Mouse (Mus musculus): ENCODE measurements at regions not wholly inside any gene's neighbourhood (a gene's known extent, or its start where the extent isn't known, plus 50 kb on each side); places are given as distances from the start of the nearest gene placed in this dataset.

GRCm38 (mm10) chr13:107752745-107753144 lies 291.5 kb upstream of the Smim15 start:
- Histone ChIP-seq H3K27ac (ENCODE audit: control insufficient read depth, low read depth, low read length) (no peak overlapping the region), H3K27me3 (ENCODE audit: control insufficient read depth in 1 of 2, insufficient read depth in 2 of 2, low read length in 2 of 2) (no peaks in the 10 kb centered on the region), H3K4me3 (ENCODE audit: control insufficient read depth in 1 of 2, insufficient read depth in 1 of 2, low read depth in 2 of 2, low read length in 2 of 2) (no peak overlapping the region), H3K9me3 (replicated peaks; ENCODE audit: insufficient read depth, low read length) (no peaks in the 10 kb centered on the region), H3K79me2 (ENCODE audit: control insufficient read depth, insufficient read depth, low read length, poor library complexity) (no peaks in the 10 kb centered on the region), H3K4me1 (ENCODE audit: control insufficient read depth in 1 of 2, insufficient read depth in 2 of 2, low read length in 2 of 2) (no peaks in the 10 kb centered on the region), H3K36me3 (ENCODE audit: control insufficient read depth in 1 of 2, insufficient read depth in 2 of 2, low read length in 2 of 2) (no peaks in the 10 kb centered on the region), H3K9ac (ENCODE audit: control insufficient read depth, low read depth, low read length, poor library complexity, severe bottlenecking) (no peak overlapping the region)
- TF ChIP-seq USF1 (IDR thresholded peaks at IDR 0.05; ENCODE audit: low read depth, low read length) (no peak), POLR2A (IDR thresholded peaks at IDR 0.05; ENCODE audit: control insufficient read depth in 1 of 2, insufficient read depth in 1 of 2, low read depth in 1 of 2, low read length in 2 of 2, poor library complexity in 1 of 2) (no peak), E2F4 (IDR thresholded peaks at IDR 0.05; ENCODE audit: borderline replicate concordance, low read depth, low read length) (no peak), RAD21 (IDR thresholded peaks at IDR 0.05; ENCODE audit: low read depth, low read length) (no peak), POLR2AphosphoS2 (IDR thresholded peaks at IDR 0.05; ENCODE audit: low read length) (no peak), ZKSCAN1 (IDR thresholded peaks at IDR 0.05; ENCODE audit: low read depth, low read length) (no peak), MAFK (IDR thresholded peaks at IDR 0.05; ENCODE audit: borderline replicate concordance, low read depth, low read length) (no peak), HCFC1 (IDR thresholded peaks at IDR 0.05; ENCODE audit: low read depth, low read length) (no peak), CTCF (IDR thresholded peaks at IDR 0.05 in 2 of 3, conservative IDR thresholded peaks at IDR 0.05 in 1 of 3; ENCODE audit: control insufficient read depth in 1 of 3, insufficient read depth in 1 of 3, low read depth in 2 of 3, low read length in 3 of 3, poor library complexity in 1 of 3, severe bottlenecking in 1 of 3) (no peak; a peak in 1 of 6 replicates), KAT2A (conservative IDR thresholded peaks at IDR 0.05; ENCODE audit: low read depth, low read length) (no peak), MAZ (IDR thresholded peaks at IDR 0.05; ENCODE audit: low read depth, low read length) (no peak), GABPA (IDR thresholded peaks at IDR 0.05; ENCODE audit: low read depth, low read length) (no peak), TBP (IDR thresholded peaks at IDR 0.05; ENCODE audit: low read depth, low read length) (no peak), SMC3 (IDR thresholded peaks at IDR 0.05; ENCODE audit: low read depth, low read length) (no peak), MXI1 (IDR thresholded peaks at IDR 0.05; ENCODE audit: low read depth, low read length) (no peak), ELF1 (IDR thresholded peaks at IDR 0.05; ENCODE audit: low read depth, low read length) (no peak), MYC (IDR thresholded peaks at IDR 0.05; ENCODE audit: low read depth, low read length) (no peak), MYB (IDR thresholded peaks at IDR 0.05; ENCODE audit: low read depth, low read length) (no peak), POLR2AphosphoS5 (IDR thresholded peaks at IDR 0.05; ENCODE audit: borderline replicate concordance, low read depth, low read length) (no peak)
- DNase-seq (ENCODE audit: low read depth, low spot score) = no peak

- no peak for DNase-seq (ENCODE audit: low read depth, low spot score)
- Histone ChIP-seq H3K4me1 (ENCODE audit: control insufficient read depth in 1 of 2, insufficient read depth in 2 of 2, low read length in 2 of 2) (no peaks in the 10 kb centered on the region), H3K4me3 (ENCODE audit: control insufficient read depth in 1 of 2, insufficient read depth in 1 of 2, low read depth in 2 of 2, low read length in 2 of 2) (no peak overlapping the region), H3K9ac (ENCODE audit: control insufficient read depth, low read depth, low read length, poor library complexity, severe bottlenecking) (no peak overlapping the region), H3K9me3 (replicated peaks; ENCODE audit: insufficient read depth, low read length) (no peaks in the 10 kb centered on the region), H3K36me3 (ENCODE audit: control insufficient read depth in 1 of 2, insufficient read depth in 2 of 2, low read length in 2 of 2) (no peaks in the 10 kb centered on the region; a peak in 1 of 4 replicates), H3K27ac (ENCODE audit: control insufficient read depth, low read depth, low read length) (no peak overlapping the region), H3K79me2 (ENCODE audit: control insufficient read depth, insufficient read depth, low read length, poor library complexity) (no peaks in the 10 kb centered on the region), H3K27me3 (ENCODE audit: control insufficient read depth in 1 of 2, insufficient read depth in 2 of 2, low read length in 2 of 2) (no peaks in the 10 kb centered on the region)
- TF ChIP-seq MAZ (IDR thresholded peaks at IDR 0.05; ENCODE audit: low read depth, low read length) = no peak
- no peak for TF ChIP-seq RCOR1 (IDR thresholded peaks at IDR 0.05; ENCODE audit: low read depth, low read length)
- no peak for TF ChIP-seq POLR2AphosphoS5 (IDR thresholded peaks at IDR 0.05; ENCODE audit: borderline replicate concordance, low read depth, low read length)
- no peak for TF ChIP-seq TCF12 (IDR thresholded peaks at IDR 0.05; ENCODE audit: low read depth, low read length)
- TF ChIP-seq ZC3H11A (IDR thresholded peaks at IDR 0.05; ENCODE audit: low read depth, low read length) = no peak
- no peak for TF ChIP-seq KAT2A (conservative IDR thresholded peaks at IDR 0.05; ENCODE audit: low read depth, low read length)
Observed at GRCm38 (mm10) chr13:107743464-107744218, 300.6 kb upstream of the Smim15 start.
